Mouse (Mus musculus) spleen, adult 2 months (tissue): ENCODE data around the gene Helz2.

ENCODE experiments used
- CTCF ChIP-seq: fragments of 200-500 bp; IDR thresholded peaks from 2 replicates; pipeline ENCODE4 v1.5.1; 2011; ENCODE audit warnings: mild to moderate bottlenecking, inconsistent platforms; ENCODE audit not compliant: insufficient read depth, insufficient read length, insufficient replicate concordance; ENCODE audit errors: extremely low read depth
- POLR2A ChIP-seq: fragments of 200-500 bp; IDR thresholded peaks from 2 replicates; pipeline ENCODE4 v1.6.1; 2011; ENCODE audit warnings: low read depth, low read length, inconsistent platforms

DNA sequence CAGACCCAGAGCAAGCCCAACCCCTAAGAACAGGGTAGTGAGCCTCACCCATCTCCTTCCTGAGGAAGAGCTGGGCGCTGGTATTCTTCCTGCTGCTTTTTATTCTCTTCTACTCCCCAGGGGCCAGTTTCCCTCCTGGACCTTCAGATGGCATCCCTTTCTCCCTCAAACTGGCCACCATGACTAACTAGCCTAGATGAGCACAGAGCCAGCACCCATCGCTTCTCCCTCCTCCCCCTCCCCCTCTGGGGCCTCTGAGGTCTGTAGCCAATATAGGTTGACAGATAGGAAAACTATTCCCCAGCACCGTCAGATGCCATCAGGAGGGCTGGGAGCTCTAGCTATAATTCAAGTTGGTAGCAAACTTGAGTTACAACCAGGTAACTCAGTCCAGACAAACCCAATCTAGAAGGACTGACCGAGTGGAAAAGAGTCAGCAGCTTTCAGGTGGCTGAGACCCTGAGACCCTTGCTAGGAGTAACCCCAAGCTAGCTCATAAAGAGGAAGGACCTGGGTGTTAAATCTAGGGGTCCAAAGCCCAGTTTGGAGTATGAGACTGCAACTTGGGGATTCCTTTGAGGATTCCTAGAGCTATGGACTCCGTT, 22.8 kb downstream of the Helz2 start:
- no peak for TF ChIP-seq CTCF
- TF ChIP-seq POLR2A, result no peak
